Mouse (Mus musculus): Measurements from ENCODE around the gene Gm44965. TPM values are rescaled to one million over a fixed set of nuclear protein-coding genes. Genes with fewer than 3 reads are reported as not detected.

The Gm44965 gene
- total RNA-seq, 4 experiments from 2014 or later = 1.6 TPM; not detected in 3

DNA sequence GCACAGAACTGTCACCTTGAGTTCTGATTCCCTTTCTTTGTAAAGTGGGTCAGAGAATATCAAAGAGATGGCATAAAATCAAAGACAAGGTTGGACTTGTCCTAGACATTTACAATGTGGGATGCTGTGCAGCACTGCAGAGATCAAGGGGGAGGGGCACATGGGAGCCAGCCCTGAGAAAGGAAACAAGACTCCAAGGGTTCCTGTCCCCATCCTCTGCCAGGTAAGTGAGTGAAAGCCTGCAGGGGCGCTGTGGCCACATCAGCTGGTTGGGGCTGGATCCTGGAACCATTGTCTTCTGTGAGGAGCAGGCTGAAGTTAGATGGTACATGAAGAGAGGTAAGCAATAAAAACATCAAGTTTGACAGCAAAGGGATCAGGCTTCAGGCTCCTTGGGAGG, 29.7 kb downstream of the Gm44965 start:
- DNase-seq (ENCODE audit: low spot score in 2 of 2) = no peak

DNA sequence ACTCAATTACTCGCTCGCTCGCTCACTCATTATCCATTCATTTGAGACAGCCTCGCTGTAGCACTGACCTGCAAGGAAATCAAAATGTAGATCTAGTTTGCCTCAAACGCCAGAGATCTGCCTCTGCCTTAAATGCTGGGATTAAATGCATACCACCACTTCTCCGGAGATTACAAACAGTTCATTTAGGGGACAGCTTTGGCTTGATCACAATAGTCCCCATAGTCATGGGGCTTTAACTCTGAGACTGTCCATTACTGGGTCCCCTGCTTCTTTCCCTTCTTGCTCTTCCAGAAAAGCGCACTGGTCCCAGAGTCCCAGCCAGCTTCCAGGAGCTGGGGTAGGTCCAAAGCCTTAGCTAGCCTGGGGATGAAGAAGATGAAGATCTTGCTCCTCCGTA, 32.7 kb downstream of the Gm44965 start, which contains the start of gene AI854703:
AI854703 (plus strand) TSS at position 301 of the 400 bp plus-strand sequence.
- no peak for DNase-seq (ENCODE audit: low spot score in 2 of 2)

DNA sequence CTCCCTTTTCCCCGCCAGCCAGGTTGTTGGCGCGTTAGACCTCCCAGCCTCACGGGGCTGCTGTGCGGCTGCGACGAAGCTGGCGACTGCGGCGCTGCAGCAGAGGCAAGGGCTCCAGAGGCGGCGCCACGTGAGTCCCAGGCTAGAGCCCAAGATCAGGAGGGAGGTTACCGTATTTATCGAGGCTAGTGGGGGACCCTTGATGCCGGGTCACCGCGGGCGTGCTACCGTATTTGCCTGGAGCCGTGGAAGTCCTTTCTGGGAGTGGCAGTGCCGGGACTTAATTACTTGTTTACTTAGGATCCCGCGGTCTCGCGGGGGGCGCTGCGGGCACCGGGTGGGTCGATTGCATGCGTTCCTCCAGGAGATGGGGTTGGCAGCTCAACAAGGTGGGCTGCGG, 33.2 kb downstream of the Gm44965 start:
- peak; percentile 53 to 68 for DNase-seq (ENCODE audit: low spot score in 2 of 2)

DNA sequence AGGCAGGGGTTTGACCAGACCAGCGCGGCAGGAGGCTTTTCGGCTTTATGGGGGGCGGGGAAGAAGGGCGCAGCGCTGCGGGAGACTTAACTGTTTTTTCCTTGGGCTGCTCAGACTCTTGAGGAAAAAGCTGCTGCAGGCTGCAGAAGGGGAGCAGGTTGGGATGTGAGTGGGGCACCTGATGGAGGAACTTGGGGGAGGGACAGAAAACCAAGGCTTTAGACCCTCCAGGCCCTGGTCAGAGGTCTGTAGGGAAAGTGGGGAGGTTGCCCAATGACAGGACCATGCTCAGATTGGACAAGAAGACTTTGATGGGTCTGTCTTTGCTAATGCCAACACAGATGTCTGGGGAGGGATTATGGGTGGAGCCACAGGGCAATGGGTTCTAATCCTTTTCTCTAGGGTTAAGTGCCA, 33.8 kb downstream of the Gm44965 start:
- peak in 1 of 2 experiments; percentile 24 for DNase-seq (ENCODE audit: low spot score in 2 of 2)

DNA sequence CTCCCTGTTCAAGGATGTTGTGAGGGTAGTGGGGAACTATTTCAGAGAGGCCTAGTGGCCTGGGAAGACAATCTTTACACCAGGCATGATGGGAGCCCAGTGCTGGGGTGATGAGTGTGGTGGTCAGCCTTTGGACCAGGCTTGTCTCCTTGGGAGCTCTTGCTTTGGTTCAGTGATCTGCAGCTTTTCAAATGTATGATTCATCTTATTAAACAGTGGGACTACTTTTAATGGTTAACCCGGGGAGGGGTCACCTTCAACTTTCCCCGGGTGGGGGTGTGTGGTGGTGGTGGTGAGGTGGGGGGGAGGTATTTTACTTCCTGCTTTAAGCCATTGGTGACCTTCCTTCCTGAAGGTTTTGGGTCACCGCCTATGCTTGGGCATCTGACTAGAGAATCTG, 34.6 kb downstream of the Gm44965 start:
- no peak for DNase-seq (ENCODE audit: low spot score in 2 of 2)

DNA sequence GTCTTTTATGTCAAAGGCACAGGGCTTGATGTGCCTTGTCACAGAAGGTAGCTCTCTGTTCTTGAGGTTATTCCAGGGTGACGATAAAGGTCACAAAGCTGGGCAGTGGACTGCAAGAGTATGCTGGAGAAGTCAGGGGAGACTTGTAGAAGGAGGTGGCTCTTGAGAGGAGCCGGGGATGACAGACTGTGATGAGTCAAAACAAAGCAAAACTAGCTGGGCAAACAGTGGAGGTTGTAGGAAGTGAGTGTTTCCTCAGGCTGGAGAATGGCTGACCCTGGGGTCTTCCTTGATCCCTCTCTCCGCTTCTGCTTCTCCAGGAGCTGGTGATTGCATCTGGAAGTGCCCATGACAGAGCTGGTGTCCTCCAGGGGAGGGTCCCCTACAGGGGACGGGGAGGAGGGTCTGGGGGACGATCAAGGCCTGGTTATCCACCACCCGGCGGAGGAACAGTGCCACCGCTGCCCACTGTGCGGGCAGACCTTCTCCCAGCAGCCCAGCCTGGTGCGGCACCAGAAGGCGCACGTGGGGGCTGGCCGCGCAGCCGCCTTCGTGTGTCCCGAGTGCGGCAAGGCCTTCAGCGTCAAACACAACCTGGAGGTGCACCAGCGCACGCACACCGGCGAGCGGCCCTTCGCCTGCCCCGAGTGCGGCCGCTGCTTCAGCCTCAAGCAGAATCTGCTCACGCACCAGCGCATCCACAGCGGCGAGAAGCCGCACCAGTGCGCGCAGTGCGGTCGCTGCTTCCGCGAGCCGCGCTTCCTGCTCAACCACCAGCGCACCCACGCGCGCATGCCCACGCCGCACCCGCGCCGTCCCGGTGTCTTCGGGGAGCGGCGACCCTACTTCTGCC, 35.3 kb downstream of the Gm44965 start:
- peak; percentile 43 to 58 for DNase-seq (ENCODE audit: low spot score in 2 of 2)

DNA sequence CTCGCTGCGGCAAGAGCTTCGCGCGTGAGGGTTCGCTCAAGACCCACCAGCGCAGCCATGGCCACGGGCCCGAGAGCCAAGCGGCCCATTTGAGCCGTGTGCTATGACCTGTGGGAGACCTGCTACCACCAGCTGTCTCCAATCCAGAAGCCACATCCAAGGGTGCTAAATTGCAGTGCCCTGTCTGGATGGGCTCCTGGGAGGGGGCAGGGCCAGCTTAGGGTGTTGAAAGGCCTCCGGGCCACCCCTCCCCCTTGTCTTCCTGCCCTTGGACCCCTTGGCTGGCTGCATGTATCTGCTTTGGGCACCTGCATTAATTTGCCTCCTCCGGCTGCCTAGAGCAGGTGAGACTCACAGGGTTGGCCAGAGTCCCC, 35.9 kb downstream of the Gm44965 start:
- DNase-seq (ENCODE audit: low spot score in 2 of 2) = peak in 1 of 2 experiments; percentile 29

DNA sequence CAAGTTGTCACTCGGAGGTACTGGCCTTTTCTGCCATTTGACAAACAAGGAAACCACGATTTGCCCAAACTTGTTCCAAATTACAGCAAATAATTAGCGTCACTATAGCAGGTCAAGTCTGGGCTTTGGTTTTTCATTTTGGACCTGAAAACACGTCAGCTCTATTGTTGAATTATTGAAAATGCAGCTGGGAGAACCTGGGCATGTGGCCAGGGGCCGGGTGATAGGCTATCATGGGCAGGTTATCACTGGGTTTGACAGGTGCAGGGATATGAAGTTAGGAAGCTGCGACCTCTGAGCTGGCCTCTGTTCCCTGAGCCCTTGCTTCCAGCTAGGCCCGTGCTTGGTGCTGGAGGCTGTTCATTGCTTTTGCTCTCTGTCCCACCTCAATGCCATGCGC, 37.1 kb downstream of the Gm44965 start:
- no peak for DNase-seq (ENCODE audit: low spot score in 2 of 2)

DNA sequence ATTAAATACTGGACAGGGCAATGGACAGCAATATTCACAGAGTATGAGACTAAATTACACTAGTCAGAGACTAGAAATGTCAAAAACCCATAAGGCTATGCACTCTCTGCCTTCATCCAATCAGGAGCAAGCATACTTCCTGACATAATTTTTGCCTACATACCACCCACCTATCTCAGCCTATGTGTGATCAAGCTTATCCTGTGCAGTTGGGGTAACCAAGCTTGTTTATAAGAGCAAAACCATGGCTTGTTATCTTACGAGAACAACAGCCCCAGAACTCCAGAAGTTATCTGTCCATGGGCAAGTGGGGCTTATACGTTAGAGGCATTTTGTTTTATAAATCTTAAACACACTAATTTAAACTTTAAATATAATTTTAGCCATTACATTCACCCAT, 41.4 kb downstream of the Gm44965 start:
- no peak for DNase-seq (ENCODE audit: low spot score in 2 of 2)

DNA sequence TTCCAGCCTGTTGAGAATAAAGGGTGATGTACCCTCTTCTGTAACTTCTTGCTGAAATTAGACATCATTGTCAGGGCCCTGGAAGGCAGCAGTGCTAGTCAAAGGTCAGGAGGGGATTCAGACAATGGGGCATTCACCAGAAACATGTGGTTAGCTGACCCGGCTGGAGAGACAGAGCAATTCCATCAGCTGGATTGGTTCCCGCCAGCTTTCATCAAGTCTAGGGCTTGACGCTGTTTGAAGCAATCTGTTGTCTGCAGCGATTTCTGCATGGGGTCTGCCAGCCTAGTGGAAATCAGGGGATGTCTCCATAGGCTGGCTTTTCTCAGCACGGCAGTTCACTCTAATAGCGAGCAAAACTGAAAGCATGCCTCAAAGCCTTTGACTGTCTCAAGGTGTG, 42.8 kb downstream of the Gm44965 start:
- no peak for DNase-seq (ENCODE audit: low spot score in 2 of 2)

DNA sequence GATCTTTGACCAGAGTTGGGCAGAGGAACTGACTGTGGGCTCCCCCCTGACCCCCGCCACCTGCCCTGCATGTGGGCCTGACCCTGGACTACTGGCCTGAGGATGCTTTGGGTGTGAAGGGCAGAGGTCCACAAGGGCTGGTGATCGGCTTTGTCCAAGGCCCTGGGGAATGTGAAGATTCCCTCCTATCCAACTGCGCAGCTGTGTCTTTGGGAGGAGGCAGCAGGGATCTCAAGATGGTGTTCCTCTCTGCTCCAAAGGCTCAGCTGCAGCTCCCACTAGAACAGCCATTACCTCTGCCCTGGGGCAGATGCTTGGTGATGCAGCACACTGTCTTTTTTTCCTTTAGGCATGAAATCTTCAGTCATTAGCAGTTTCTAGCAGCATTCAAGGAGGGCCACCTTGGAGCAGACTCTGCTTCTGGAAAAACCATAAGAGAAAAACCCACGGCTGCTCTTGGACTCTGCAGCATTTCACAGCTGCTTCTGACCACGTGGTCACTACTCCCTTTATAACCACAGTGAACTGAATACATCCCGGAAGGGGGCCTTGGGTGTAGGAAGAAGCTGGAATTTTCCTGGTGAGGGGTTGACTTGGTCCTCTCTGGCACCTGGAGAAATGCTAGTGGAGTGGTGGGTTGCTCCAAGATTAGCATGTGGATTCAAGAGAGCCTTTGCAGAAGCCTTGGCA, 44.2 kb downstream of the Gm44965 start:
- DNase-seq (ENCODE audit: low spot score in 2 of 2) = no peak

DNA sequence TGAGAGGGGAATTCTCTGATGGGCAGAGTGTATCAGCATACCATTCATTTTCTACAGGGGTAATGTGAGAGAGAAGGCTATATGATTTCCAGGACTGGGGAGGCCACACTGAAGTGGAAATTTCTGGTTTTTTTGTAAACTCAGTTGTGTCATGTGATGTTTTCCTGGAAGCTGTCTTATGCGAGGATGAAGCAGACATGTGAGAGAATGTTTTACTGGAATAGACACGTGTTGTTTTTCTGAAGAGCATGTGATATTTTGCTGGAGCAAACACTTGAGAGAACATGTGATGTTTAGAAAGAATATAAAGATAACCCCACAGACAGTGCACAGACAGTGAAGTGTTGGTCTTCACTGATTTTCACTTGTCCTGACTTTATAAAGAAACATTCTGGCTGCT, 44.8 kb downstream of the Gm44965 start:
- DNase-seq (ENCODE audit: low spot score in 2 of 2) = no peak

DNA sequence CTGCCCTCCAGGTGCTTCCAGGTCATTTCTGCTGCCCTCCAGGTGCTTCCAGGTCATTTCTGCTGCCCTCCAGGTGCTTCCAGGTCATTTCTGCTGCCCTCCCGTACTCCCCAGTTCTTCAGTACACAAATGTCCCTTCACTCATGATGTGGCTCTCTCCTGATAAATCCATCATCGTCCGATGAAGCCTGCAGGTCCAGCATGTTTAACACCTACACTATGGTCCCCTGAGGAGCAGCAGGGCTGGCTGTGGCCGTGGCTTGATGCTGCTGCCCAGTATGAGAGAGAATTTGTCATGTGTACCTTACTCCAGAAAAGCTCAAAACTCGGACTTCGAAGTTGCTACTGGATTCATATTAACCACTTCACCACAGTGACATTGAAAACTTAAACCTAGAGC, 47.6 kb downstream of the Gm44965 start:
- no peak for DNase-seq (ENCODE audit: low spot score in 2 of 2)

DNA sequence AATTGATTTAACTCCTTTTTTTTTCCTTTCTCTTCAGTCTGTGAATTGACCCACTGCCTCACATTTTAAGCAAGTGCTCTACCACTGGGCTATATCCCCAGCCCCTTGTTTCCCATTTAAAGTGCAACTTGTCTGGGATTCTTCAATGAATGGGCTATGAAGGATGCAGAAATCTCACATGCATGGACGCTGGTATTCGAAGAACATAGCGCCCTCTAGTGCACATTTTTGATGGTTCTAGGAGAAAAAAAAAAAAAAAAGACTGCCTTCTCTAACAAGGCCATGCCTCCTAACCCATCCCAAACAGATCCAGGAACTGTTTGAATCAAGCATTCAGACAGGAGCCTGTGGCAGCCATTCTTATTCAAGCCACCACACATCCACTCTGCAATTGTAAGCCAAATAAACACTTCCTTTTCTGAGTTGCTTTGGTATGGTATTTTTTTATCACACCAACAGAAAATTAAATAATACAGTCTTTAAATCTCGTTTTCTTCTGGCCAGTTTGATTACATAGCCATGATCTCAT, 49.1 kb downstream of the Gm44965 start:
- DNase-seq (ENCODE audit: low spot score in 2 of 2) = no peak

DNA sequence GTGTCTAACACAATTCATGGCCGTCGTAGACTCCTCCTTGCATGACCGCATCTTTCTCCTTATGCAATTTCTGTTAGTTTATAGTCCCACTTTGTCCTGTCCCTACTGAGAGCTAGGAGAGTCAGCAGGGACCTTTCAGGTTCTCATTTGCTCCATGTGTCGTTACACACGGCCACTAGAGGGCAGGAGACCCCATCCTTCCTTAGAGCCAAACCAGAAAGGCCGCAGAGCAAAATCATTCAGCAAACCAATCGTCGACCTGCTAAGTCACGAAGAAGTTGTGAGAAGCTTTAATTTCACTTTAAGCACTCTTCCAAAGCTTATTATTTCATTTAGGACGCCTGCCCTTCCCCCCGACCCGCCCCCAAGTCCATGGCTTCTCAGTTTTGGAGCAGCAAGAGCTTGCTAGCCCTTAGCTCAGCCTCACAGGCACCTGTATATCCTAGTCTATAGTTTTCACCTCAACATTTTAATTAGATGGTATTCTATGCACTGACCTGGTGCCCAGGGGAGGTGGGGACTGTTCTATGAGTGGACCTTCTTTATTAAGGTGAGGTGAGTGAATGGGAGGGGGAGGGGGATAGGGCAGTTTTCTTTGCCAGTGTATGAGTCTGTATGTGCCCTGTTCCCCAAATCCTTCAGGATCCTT, 52.0 kb downstream of the Gm44965 start:
- DNase-seq (ENCODE audit: low spot score in 2 of 2) = peak in 1 of 2 experiments; percentile 36

DNA sequence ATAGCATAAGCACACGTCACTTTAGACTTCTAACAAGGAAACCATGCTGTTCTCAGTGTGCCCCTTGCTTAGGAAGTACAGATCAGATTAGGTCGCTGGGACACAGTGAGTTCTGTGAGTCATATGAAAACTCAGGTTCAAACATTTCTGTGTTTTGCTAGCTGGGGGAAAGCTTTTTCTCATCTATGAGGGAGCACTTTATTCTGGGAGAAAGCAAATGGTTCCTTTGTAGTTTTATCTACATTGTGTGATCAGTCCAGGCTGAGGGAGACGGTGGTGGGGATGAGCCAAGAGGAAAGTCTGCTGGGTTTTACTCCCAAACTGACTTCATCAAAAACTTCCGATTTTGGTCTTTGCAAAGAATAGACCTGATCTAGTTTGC, 52.6 kb downstream of the Gm44965 start:
- no peak for DNase-seq (ENCODE audit: low spot score in 2 of 2)

DNA sequence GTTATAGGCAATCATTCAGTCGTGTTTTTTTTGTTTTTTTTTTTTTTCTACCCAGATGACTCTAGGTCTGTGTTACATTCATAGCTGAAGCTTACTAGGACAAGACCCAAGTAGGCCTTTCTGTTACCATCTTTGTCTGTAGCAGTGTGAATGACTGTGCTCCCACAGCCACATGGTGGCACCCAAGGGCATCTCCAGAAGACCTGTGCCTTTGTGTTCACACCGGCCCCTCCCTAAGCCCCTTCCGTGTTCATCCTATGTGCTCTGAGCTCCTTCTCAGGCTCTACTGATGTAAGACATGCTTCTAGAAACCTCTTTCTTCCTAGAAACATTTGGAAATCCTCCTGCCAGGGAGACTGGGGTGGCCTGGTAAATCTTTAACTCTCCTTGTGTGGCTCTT, 53.3 kb downstream of the Gm44965 start, which contains the start of gene Gimap8:
Gimap8 (plus strand) TSS at position 240 of the 400 bp plus-strand sequence.
- no peak for DNase-seq (ENCODE audit: low spot score in 2 of 2)

DNA sequence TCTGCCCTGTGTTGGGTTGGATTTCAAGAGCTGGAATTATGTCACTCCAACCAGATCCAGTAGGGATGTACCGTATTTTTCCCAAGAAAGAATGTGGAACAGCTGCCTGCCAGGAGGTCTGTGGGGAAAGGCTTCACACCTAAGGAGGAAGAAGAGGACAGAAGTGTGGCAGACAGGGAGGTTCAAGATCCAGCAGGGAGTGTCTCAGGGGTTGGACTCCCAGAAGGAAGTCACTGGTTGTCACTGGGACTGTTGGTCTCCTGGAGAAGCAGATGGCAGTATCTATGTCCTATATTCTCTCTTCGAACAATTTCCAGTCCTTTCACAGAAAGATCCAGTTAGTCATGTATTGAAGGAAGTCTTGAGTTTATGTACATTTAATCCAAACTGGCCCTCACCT, 53.9 kb downstream of the Gm44965 start:
- no peak for DNase-seq (ENCODE audit: low spot score in 2 of 2)

DNA sequence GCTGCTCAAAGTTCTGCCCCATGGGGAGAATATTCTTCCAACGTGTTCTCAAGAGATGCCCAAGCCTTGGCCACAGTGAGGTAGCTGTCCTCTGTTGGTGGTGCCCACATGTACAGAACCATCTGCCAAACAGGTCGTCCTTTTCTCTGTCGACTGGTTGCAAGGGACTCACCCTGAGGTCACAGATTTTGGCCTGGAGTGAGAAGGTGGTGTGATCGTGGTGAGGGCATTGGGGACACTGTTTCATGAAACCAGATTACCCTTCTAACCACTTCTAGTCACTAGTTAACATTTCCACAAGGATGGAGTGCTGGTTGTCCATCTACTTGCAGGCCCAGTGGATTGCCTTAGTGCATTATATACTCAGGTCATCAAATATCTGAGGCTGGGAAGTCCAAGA, 55.0 kb downstream of the Gm44965 start:
- DNase-seq (ENCODE audit: low spot score in 2 of 2) = no peak

DNA sequence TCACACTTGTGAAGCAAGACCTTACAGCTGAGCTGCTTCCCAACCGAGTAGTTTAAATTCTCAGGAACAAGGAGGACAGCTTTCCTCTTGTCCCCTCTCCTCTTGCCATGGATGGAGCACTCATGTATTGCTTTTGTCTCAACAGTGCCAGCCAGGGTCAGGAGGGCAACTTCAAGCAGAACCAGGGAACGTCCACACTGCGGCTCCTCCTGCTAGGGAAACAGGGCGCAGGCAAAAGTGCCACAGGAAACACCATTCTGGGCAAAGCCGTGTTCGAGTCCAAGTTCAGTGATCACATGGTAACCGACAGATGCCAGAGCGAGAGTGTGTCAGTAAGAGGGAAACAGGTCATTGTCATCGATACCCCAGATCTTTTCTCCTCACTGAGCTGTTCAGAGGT, 56.3 kb downstream of the Gm44965 start:
- DNase-seq (ENCODE audit: low spot score in 2 of 2) = no peak

DNA sequence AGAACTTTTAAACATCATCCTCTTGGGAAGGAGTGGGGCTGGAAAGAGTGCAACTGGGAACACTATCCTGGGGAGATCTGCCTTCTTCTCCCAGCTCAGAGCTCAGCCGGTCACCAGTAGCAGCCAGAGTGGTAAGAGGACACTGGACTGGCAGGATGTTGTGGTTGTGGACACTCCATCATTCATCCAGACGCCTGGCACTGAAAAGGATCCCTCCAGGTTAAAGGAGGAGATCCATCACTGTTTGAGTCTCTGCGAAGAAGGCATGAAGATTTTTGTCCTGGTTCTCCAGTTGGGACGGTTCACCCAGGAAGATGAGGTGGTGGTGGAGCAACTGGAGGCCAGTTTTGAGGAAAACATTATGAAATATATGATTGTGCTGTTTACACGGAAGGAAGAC, 65.0 kb downstream of the Gm44965 start:
- no peak for DNase-seq (ENCODE audit: low spot score in 2 of 2)

DNA sequence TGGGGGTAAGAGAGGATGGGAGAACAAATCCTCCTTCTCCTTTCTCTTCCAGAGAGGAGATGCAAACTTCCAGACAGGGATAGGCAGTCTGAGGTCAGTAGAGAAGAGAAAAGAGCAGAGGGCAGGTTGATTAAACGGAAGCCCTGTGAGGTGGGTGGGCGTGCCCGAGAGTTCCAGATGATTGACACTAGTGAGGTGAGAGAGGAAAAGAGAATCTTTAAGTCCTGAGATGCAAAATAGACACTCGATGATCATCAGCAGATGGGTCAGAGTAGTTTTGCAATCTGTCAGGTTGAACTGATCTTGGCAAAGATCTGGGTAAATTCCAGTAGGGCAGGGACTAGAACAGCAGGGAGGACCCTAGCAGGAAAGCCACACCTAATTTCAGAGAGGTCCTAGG, 71.0 kb downstream of the Gm44965 start:
- DNase-seq (ENCODE audit: low spot score in 2 of 2) = no peak

Measured in left cerebral cortex, adult 8-10 months (tissue).